Mouse (Mus musculus): ENCODE data around the gene Tex29.
"Not testable (repeated sequence)": the region's sequence is repeated elsewhere in the genome, so short reads cannot be mapped to it uniquely, and the experiment has no call there.

Gene Tex29

DNA sequence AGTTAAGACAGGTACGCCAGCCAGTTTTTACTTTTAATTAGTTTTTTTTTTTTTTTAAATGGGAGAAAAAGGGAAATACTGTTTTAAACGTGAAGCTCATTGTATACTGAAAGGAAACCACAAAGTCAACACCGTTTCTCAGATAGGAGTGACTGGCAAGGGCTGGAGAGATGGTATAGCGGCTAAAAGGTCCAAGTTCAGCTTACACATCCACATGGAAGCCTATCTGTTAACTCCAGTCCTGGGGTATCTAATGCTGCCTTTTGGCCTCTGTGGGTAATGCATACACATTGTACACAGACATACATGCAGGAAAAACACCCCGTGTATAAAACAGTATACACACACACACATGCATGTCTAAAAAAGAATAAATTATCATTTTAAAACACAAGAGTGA lies 8.3 kb upstream of the Tex29 start:
- no peak for DNase-seq

DNA sequence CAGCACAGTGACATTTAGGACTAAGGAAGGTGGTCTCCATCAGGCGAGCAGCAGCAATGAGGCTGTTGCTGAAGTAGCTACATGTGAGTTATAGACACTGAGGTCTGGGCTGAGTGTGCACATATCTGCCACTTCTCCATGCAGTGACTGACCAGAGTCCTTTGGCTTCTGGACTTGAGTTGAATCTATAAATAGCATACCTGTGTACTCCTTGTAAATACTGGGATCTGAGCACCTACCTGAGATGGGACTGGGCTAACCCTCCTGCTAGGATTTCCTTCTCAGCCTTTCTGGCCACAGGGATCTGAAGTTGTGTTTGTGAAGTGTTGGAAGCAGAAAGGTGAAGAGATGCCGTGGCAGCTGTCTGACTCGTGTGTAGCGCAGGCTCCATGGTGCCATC lies 7.1 kb upstream of the Tex29 start:
- no peak for DNase-seq

DNA sequence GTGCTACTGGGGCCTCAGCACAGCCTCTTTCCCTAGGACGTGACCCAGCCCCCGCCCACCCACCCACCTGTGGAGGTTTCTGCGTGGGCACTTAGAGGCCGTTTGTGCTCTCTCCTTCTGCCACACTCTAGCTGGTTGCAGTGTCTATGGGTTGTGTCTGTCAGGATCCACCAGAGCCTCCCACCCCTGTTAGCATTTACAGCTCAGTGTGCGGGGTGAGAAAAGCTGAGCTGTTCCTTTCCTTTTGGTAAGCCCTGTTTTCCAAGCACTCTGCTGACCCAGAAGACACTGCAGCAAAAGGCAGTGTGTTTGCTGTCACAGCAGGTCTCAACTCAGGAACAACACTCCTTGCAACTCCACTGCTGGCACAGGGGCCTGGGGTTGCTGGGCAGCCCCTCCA lies 6.1 kb upstream of the Tex29 start:
- no peak for DNase-seq

DNA sequence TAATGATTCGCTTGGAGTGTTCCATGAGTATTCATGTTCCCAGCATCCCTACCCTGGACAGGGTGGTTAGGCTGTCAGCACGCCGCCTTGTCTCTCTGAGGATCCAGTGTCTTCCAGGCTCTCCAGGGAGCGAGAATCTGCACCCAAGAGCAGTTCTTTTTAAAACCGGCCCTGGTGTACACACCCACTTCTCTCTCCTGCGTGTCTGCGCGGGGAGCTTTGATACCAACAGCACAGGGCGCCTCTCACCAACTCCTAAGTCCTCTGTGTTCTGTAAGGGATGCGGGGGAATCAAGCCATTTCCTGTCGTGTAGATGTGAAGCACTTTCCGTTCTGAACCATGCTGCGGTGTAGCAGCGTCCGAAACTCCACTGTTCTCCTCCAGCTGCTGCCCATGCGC lies 5.6 kb upstream of the Tex29 start:
- no peak for DNase-seq

DNA sequence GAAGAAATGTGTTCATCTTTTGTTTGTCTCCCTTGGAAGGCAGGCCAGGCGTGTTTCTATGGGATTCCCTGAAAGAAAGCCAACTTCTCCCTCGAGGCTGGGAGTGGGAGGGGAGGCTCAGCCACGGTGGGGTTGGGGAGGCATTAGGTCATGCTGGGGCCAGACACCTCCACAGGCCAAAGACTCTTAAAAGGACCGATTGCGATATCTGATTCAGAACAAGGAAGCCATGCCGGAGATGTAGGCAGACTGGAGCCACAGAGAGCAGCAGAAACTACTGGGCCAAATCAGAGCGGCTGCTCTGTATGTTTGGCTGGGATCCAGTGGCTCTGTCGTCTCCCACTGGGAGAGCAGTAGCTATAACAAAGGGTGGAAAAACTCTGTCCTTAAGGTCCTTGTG lies 1.3 kb downstream of the Tex29 start:
- DNase-seq = peak in 1 of 2 experiments; percentile 13

DNA sequence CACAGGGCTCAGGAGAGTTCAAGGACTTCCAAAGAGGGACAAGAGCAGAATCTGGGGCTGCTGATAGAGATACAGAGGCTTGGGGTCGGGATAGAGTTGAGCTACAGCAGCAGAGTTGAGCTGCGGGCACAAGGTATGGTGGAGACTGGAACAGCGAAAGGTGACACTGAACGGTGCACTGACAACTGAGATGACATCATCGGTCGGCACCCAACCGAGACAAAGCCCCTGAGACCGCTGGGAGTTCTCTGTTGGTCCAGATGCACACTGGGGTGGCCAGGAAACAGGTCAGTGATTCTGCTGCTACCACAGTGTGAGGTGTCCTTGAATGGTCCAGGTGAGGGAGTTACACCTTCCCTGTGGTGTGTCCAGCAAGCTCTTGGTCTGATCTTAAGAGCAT lies 2.5 kb downstream of the Tex29 start:
- no peak for DNase-seq

DNA sequence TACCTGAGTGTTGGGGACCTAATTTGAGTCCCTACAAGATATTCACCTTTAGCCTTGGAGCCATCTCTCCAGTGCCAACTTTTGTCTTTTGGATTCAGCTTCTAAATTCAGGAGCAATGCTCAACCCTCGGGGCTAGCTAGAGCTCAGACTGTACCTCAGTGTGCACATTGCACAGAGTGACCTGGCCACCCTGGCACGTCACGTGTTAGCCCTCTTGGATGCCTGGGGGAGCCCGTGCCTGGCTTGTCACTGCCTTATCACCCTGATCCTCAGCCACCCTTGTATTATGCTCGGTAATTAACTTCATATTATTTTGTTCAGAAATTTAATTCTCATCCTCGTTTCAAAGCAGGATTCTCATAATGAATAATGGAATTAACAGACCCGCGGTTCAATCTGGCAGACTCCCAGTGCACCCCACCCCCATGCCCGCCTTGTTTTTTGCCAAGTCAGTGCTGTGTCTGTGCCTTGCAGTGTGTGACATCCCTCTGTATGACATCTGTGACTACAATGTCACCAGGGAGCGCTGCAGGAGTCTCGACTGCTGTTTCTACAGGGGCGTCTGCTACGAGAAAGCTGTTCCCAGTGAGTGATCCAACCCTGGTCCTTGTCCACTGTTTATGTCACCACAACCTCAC lies 3.5 kb downstream of the Tex29 start:
- DNase-seq = no peak

DNA sequence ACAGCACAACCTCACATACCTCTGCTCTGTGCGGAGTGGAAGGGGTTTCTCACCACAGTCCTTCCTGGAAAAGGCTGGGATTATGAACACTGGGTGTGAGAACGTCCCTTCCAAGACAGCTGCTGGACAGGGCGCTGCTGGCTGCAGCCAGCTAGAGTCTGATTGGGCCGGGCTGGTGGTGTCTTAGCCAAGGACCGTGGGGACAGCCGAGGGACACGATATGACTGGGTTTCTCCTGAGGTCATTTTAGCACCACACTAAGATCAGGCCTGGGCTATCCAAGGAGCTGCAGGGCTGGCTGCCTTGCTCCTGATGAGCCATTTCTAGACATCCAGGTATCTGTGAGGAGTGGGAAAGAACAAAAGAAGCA lies 4.0 kb downstream of the Tex29 start:
- DNase-seq = no peak

DNA sequence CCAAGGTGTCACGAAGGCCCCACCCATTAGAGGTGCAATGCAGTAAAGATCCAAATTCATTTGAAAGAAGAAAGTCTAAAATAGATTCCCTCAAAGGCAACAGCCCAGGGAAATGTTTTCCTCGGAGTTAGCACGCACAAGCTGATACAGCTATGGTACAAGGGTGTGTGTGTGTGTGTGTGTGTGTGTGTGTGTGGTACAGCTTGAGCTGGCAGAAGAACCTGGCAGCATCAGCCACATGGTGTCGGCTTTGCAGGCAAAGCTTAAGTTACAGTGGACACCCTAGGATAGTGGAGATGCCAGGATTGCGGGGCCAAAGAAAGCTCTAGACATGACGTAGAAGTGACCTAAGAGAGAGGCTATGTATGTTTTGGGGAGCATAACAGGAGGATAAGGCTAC lies 6.5 kb downstream of the Tex29 start:
- DNase-seq = no peak

DNA sequence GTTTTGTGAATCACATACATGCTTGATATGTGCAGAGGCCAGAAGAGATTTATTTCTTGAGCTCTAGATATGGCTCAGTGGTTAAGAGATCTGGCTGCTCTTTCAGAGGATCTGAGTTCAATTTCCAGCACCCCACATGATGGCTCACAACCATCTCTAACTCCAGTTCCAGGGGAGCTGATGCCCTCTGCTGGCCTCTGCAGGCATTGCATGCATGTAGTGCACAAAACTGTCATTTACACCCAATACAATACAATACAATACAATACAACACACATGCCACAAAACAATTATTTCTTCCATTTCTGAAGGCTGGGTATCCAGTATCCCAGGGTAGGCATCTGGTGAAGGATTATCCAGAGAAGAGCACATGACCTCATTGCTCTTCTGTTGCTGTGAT lies 27.6 kb downstream of the Tex29 start:
- DNase-seq = no peak

DNA sequence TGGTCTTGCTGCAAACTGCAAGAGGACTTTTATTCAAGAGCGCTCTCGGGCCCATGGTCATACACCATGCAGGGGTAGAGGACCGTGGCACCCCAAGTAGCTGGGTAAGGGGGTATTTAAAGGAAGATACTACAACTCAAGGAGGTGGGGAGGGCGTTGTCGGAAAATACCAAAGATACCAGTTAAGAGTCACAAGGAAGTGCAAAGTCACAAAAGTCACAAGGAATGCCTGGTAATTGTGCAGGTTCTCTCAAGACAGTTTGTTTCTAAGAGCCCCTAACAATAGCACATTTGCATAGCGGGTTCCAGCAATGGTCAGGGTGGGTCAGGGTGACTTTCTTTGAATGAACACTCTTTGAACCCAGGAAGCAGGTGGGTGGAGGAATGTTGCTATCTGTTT lies 34.0 kb downstream of the Tex29 start:
- not testable (repeated sequence) for DNase-seq

DNA sequence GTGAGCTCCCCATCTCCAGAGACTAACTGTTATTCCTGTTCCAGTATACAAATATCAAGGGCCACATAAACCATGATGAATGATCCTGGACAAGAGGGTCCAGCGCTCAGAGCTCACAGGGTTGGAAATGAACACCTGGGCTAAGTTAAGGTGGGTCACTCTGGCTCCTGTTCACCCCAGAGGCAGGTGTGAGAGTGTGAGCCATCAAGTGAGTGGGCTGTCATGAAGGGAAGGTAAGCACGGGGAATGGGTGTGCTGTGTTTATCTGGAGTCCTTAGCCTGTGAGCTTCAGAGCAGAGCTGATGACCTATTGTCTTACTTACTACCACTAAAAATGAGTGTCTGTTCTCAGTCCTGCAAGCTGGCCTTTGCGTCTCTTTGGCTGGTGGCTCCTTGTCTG lies 44.4 kb downstream of the Tex29 start:
- DNase-seq = no peak

DNA sequence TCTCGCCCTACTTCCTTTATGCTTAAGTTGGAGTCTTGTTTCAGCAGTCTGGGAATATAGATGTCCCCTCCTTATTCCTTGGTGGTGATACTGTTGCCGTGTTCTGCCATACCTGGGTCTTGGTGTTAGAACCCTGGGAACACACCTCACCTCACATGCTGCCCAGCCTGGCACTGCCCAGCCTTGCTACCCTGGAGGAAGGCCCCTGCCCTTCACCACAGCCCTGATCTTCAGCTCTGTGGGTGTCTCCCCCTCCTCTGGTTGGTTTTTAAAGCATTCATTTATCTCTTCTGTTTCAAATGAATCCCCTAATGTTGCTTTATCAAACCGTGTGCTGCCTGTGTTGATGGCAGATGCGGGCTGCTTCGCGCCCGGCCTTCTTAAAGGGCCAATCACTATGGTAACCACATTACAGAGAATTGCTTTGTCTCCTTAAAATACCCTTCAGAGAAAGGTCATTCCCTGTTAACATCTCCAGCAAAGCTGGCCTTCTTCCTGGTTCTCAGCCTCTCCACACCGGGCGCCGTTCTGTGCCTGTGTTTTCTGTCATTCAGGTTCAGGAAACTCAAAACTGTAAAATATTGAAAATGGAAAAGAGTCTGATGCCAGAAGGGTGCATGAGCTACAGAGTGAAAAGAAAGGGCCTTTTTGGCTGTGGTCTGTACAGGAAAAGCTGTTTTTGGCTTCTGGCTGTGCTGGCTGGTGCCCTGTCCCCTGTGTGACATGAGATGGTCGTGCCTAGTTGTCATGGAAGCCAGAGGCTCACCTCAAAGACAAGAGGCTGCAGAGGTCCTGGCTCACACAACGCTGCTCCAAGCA lies 45.8 kb downstream of the Tex29 start:
- DNase-seq = no peak

DNA sequence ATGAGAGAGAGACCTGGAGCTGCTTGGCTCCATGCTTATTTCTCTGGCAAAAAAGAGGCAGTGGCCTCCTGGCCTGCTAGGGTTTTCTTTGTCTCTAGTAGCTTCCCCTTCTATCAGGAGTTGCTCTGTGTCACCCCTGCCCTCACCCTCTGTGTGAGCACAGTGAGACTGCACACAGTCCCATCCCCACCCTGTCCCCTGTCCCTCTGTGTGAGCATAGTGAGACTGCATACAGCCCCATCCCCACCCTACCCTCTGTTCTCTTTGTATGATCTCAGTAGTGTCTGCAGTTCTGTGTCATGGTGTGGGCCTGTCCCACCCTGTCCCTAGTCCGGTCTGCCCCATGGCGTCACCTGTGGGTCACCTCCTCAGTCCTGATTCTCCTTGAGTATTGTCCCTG lies 46.5 kb downstream of the Tex29 start:
- no peak for DNase-seq

DNA sequence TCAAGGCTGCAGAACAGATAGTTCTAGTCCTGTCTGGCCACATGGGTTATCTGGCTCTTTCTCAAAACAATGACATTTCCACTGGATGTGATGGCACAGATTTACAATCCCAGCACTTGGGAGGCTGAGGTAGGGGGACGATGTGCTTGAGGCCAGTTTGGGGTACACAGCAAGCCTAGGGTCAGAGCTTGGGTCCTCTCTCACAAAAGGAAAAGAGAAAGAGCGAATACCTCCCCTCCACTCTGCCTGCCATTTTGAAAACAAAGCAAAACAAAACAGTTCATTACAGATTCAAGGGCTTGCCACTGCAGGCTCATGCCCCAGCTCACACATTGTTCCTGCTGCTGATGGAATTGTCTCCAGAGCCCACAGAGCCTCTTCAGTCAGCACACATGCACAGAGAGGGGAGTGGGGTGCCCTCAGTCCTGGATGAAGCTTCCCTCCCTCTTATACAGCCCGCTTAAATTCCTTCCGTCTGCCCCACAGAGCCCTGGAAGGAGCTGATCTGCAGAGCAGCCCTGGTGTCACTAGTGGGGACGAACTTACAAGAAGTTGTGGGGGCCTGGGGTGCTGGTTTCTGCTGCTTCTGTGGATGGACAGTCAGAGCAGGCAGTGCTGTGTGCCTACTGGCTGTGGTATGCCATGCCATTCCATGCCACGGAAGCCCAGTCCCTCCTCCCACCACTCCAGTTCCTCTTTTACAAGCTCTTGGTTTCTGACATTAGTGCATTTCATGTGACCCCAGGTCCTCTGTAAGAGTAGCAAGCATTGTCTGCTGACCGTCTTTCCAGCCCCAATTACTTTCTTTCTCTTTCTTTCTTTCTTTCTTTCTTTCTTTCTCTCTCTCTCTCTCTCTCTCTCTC lies 49.1 kb downstream of the Tex29 start:
- no peak for DNase-seq

DNA sequence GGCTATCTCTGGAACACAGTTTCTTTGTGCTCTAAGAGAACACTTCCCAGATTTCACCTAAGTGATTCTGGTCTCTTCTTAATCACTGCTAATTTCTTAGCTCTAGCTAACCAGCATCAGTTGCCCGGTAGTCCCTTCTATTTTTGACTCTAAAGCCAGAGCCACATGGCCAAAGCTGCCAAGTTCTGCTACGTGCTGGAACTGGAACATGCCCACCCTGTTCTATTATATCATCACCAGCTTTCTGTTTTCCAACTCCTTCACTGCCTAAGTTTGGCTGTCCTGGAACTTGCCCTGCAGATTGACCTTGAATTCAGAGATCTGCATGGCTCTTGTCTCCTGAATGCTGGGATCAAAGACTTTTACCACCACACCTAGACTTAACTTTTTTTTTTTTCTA lies 52.5 kb downstream of the Tex29 start:
- DNase-seq = no peak

DNA sequence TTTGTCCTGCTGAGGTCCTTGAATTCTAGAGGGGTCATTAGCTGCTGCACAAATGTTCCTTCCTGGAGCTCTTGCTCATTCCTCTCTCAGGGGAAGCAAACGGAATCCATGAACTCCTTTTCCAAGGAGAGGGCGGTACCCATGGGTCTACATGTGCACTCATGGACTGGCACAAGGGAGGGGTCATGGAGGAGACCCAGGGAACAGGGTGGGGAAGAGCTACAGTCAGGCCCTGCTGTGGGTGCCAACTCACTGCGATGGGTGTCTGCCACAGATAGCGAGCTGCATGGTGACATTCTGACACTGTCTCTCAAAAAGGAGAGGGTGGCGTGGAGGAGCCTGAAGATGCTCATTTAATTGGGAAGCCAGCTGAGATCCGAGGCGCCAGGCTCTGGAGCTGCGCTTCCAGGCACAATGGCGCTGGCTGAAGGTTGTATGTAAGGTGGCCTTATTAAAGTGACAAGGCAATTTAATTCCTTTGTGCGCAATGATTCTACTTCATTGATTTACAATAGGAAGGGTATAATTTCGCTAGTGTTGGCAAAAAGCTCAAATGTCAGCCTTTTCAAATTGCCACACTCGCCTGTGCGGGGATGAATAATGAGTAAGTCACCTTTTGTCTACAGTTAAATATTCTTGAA lies 55.9 kb downstream of the Tex29 start:
- DNase-seq = no peak

DNA sequence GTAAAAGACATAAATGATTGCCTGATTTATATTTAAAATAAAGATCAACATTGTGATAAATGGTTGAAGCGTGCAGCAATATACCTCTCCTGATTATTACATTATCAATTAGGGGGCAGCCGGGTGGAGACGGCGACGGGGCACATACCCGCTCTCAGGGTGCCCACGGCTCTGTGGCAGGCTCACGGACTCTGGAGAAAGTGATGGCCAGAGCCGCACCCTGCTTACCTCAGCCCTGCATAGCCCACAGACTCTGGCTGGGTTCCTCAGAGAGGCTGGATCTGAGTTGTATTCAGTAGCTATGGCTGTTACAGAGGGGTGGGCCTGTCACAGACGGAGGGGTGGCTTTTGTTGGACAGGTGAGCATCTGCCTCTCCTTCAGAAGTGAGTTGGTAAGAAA lies 56.4 kb downstream of the Tex29 start:
- no peak for DNase-seq

DNA sequence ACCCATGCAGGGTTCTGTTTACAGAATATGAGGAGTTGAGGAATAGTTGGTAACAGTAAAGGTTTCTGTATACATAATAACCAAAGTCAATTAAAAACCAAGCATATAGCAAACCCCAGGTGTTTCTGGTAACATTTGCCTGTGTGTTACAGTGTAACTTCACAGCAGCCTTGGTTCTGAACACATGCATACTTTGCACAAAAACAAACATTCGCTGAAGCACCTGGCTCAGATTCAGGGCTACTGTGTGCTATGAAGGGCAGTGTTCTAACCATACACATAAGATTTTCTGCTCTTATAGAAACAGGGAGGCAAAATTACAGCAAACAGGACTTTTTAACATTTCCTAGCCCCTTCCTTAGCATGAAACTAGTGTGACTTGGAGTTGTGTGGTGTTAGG lies 58.5 kb downstream of the Tex29 start:
- no peak for DNase-seq
